Mouse (Mus musculus) left cerebral cortex, adult 2 months (tissue): Measurements from ENCODE around the gene Sri. TPM values are rescaled to one million over a fixed set of nuclear protein-coding genes. Genes with fewer than 3 reads are reported as not detected.
"Not testable (repeated sequence)": the region's sequence is repeated elsewhere in the genome, so short reads cannot be mapped to it uniquely, and the experiment has no call there.

ENCODE experiments used
- DNase-seq, 2 experiments: peaks; one replicate each; pipeline ENCODE4 v3.0.0; 2021 to 2022; ENCODE audit warnings: low spot score in 2 of 2, mixed read lengths in 1 of 2; ENCODE audit errors: extremely low spot score in 1 of 2
- H3K27ac ChIP-seq: fragments of 200-600 bp; 2 replicates; pipeline ENCODE4 v1.8.1; 2022
- H3K4me3 ChIP-seq: fragments of 200-600 bp; 2 replicates; pipeline ENCODE4 v1.8.1; 2022
- CTCF ChIP-seq: fragments of 200-600 bp; IDR thresholded peaks from 2 replicates; pipeline ENCODE4 v1.8.1; 2022; ENCODE audit warnings: antibody characterized with exemption, mild to moderate bottlenecking, moderate library complexity
- intact Hi-C: fragments of 180-260 bp; cut with DNase I; formaldehyde crosslinking; loops from one replicate; pipeline ENCODE4 v1.15.1; 2025
- long read RNA-seq, 2 experiments: library from polyadenylated mRNA; stranded (forward); transcript quantifications; one replicate each; pipeline ENCODE4 v2.0.0; 2021; ENCODE audit warnings: borderline mapping rate in 2 of 2
- total RNA-seq, 2 experiments: library from RNA; stranded (reverse); gene quantifications; 2 replicates each; pipeline ENCODE4 v1.2.3; 2021

Sri gene
- 100 to 1,000 TPM in 1 of 2 experiments, 10 to 100 TPM in 1; 93.3 to 104 TPM for total RNA-seq
- long read RNA-seq, experiment 1, transcript Sri-205 (8 exons, 2,251 nt) = major isoform, 47 of 58 reads
- long read RNA-seq, experiment 1, partial matches to known transcripts = 2 of 58 reads
- long read RNA-seq, experiment 1, other reads (novel, unspliced or antisense) = 7 of 58 reads
- long read RNA-seq, experiment 2, transcript Sri-205 (8 exons, 2,251 nt) = major isoform, 28 of 38 reads
- long read RNA-seq, experiment 2, partial matches to known transcripts = 1 of 38 reads
- long read RNA-seq, experiment 2, other reads (novel, unspliced or antisense) = 8 of 38 reads

DNA sequence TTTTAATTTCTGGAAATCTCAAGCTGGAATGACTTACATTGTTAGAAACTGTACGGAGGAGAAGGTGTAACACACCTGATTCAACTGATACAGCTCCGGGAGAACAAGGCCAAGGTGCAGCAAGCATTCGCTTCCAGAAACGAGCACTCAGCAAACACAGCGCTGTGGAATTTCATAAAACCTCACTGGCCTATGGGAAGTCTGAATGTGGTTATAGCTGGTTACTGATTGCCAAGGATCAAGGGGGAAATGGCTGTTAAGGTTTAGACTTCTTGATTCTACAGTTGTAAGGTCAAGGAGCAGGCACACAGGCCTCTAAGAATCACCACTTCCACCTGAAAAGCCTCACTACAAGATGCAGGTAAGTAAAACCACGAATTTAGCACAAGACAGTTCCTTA is at the start of gene Sri:
Gene Sri (plus strand): TSS at position 224 of the 400 bp plus-strand sequence.
- no peak within 1 kb of the TSS for H3K4me3 ChIP-seq
- TF ChIP-seq CTCF = no peak
- DNase-seq = no peak
- no peak within 1 kb of the TSS for H3K27ac ChIP-seq
- intact Hi-C loops = no loop called here

GRCm38 (mm10) chr5:7996401-7997044 is 49.4 kb upstream of the Sri start:
- peak; percentile 77 for TF ChIP-seq CTCF
- Histone ChIP-seq H3K27ac (no peak overlapping the region), H3K4me3 (no peak overlapping the region)
- DNase-seq = no peak
- intact Hi-C loops = no loop called here

DNA sequence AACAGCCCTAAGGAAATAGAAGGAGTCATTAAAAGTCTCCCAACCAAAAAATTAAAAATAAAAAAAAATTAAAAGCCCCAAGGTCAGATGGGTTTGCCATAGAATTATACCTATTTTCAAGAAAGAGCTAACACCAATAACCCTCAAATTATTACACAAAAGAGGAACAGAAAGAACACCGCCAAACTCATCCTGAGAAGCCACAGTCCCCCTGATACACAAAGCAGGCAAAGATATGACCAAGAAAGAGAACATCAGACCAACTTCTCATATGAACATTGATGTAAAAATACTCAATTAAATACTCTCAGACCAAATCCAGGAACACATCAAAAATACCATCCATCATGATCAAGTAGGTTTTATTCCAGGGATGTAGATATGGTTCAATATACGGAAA is 48.8 kb upstream of the Sri start:
- no peak for DNase-seq
- Histone ChIP-seq H3K27ac (no peak overlapping the region), H3K4me3 (no peak overlapping the region)
- no peak for TF ChIP-seq CTCF
- intact Hi-C loops = no loop called here

DNA sequence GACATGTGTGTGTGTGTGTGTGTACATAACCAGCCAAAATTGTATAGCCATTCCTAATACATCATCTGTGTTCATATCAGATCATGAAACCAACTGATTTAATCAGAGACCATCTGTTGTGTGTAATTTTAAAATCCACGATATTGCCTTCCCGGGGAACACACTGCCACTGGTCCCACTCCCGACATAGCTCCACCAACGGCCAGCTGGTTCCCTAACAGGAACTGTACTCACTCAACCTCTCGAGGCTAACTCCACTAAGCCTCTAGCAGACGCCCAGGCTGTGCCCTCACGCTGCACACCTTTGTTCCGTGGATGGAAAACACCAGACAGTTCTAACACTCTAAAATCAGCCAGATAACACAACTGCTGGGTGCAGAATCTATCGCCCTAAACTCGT is 45.4 kb upstream of the Sri start:
- Histone ChIP-seq H3K4me3 (no peak overlapping the region), H3K27ac (no peak overlapping the region)
- TF ChIP-seq CTCF = no peak
- intact Hi-C loops = no loop called here
- peak in 1 of 2 experiments; percentile 10 for DNase-seq

- Histone ChIP-seq H3K4me3 (no peak overlapping the region), H3K27ac (no peak overlapping the region)
- TF ChIP-seq CTCF = no peak
- intact Hi-C loops = no loop called here
- DNase-seq = no peak
These were observed 43.1 kb upstream of the Sri start for GRCm38 (mm10) chr5:8002827-8003226.

DNA sequence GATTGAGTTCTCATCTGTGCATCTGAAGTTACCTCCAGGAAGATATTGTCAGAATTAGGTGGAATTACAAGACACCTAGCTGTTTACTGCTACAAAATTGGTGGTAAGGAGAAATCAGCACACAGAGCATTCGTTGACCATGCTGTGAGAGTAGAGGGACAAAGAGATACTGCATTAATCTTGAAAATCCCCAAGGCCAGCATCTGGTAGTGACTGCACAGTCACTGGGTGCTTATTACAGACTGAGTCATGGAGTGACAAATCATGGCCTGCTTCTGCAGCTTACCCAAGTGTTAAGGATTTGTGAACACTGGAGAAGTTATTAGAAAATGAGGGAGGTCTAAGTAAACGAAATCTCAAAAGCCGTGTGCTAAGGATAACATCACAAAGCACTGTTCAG is 32.6 kb upstream of the Sri start:
- intact Hi-C loops = no loop called here
- no peak for TF ChIP-seq CTCF
- Histone ChIP-seq H3K4me3 (no peak overlapping the region), H3K27ac (no peak overlapping the region)
- no peak for DNase-seq

DNA sequence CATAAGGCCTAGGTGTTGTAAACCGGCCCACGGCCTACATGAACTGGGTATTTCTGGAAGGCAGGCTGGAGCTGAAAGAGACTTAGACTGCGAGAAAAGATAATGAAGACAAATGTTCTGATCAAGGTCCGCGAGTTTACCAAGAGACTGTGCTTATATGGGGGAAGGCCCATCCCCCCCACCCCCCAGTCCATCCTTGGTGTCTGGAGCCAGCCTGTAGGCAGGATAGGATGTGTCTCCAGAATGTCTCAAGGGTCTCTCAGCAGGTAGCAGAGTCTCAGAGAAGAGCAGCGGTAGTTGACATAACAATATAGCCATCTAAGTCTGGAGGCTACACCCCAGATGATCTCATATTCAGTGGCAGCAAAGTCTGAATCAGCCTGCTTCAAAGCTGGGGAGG is 11.3 kb upstream of the Sri start:
- DNase-seq, H3K4me3 ChIP-seq, intact Hi-C loops, H3K27ac ChIP-seq: not testable (repeated sequence)

- DNase-seq = no peak
- Histone ChIP-seq H3K27ac (no peak overlapping the region), H3K4me3 (no peak overlapping the region)
- no peak for TF ChIP-seq CTCF
- intact Hi-C loops = no loop called here
These were observed 7.9 kb downstream of the Sri start for GRCm38 (mm10) chr5:8053827-8054226.

DNA sequence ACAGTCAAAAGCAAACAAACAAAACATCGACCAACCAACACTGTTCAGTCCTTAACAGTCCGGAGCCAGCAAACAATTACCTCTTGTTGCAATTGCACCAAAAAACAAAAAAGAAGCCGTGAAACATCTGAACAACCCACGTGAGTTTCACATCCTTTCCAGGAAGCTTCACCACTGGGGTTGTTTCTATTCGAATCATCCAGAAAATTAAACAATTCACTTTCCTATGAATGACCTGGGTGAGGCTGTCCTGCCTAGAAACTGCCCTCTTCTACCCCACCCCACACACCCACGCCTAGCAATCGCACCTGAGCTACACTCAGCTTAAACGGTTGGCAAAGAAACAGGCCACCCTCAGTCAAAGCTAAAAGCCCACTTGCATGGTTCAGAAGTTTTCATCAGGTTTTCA is 9.8 kb downstream of the Sri start:
- no peak for TF ChIP-seq CTCF
- DNase-seq = no peak
- peak overlapping the region; percentile 77 for H3K4me3 ChIP-seq
- peak overlapping the region; percentile 99 for H3K27ac ChIP-seq
- intact Hi-C loops = loop anchor here (1.0 kb wide), 1 partner anchor 312 kb away; no protein-coding TSS in a partner anchor

DNA sequence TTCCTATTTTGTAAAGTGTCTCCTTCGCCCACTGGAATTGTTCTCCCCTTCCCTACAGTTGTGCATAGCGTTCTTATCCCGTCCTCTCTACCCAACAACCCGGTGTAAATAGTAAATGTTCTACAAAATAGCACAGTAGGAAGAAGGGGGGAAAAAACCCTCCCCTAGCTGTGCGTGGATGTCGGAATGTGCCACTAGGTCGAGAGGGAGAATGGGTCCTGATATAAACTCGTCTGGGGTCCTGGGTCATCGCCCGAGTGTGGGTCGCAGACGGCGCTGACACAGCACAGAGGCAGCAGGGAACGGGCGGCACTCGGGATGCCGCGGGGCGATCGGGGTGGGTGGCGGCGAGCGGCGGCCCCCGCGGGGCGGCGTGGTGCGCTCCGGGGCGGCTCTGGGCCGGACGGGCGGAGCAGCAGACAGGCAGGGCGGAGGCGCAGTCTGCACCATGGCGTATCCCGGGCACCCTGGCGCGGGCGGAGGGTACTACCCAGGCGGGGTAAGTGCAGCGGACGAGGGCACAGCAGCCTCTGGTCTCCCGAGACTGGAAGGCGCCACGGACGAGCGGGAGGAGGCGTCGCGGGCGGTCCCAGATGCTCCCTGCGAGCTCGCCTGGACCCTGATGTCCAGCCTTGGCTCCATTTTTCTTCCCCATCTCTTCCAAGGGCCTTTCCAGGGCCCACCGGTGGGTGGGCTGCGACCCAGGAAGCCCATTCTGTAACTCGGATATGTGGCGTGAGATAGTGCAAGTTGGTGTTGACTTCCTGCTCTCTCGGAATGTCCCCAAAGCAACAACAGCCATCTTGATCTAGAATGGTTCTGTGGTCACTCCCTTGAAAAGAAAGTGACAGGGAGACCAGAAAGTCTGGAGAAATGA is 10.5 kb downstream of the Sri start:
- Histone ChIP-seq H3K27ac (peak overlapping the region; percentile 99), H3K4me3 (peak overlapping the region; percentile 77)
- peak; percentile 47 for TF ChIP-seq CTCF
- intact Hi-C loops = loop anchor here (1.0 kb wide), 1 partner anchor 311 kb away; no protein-coding TSS in a partner anchor
- DNase-seq = peak; percentile 81 to 84

DNA sequence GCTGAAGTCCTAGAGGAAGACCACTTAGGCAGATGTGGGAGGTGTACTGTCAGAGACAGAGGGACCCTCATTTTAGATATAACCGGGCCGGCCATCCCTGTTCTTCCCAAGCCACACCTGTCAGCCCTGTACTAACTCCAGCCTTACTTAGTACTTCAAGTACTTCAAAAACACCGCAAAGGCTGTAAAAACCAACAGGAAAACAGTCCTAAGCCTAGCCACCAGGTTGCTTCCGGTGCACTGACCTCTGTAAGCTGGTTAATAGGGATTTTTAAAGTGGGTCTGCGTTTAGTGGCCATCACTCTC is 11.1 kb downstream of the Sri start:
- peak overlapping the region; percentile 77 for H3K4me3 ChIP-seq
- DNase-seq = no peak
- H3K27ac ChIP-seq = peak overlapping the region; percentile 99
- intact Hi-C loops = no loop called here
- TF ChIP-seq CTCF = no peak

GRCm38 (mm10) chr5:8058056-8058455 is 12.2 kb downstream of the Sri start:
- DNase-seq = no peak
- H3K27ac ChIP-seq = no peak overlapping the region
- no peak for TF ChIP-seq CTCF
- no peak overlapping the region for H3K4me3 ChIP-seq
- intact Hi-C loops = no loop called here
